Mouse (Mus musculus): ENCODE data around the gene Pfkfb4. TPM values are rescaled to one million over a fixed set of nuclear protein-coding genes. Genes with fewer than 3 reads are reported as not detected.

The Pfkfb4 gene
- total RNA-seq, 1 experiment: 5.0 TPM

GRCm38 (mm10) chr9:108963577-108963976 is 28.0 kb upstream of the Pfkfb4 start:
- Histone ChIP-seq H3K9me3 (ENCODE audit: control insufficient read depth, insufficient read depth, low read depth, low read length) (no peaks in the 10 kb centered on the region), H3K27ac (ENCODE audit: insufficient read depth, low read depth, low read length, poor library complexity, severe bottlenecking) (no peak overlapping the region), H3K36me3 (ENCODE audit: control insufficient read depth, insufficient read depth, low read length, poor library complexity, severe bottlenecking) (no peaks in the 10 kb centered on the region), H3K4me1 (ENCODE audit: control insufficient read depth in 2 of 2, insufficient read depth in 2 of 2, low read length in 2 of 2, poor library complexity in 1 of 2) (no peaks in the 10 kb centered on the region), H3K4me3 (ENCODE audit: insufficient read depth in 1 of 2, low read depth in 1 of 2, low read length in 2 of 2, poor library complexity in 1 of 2, severe bottlenecking in 1 of 2) (no peak overlapping the region), H3K9ac (ENCODE audit: insufficient read depth, low read depth, low read length, poor library complexity, severe bottlenecking) (no peak overlapping the region)
- no peak for DNase-seq (ENCODE audit: low read depth, low spot score)
- no peak for TF ChIP-seq CHD2 (IDR thresholded peaks at IDR 0.05; ENCODE audit: low read depth, low read length)
- TF ChIP-seq ZNF384 (IDR thresholded peaks at IDR 0.05; ENCODE audit: low read depth, low read length): no peak
- no peak for TF ChIP-seq HCFC1 (IDR thresholded peaks at IDR 0.05; ENCODE audit: borderline replicate concordance, insufficient read depth, low read length)
- no peak for TF ChIP-seq ZC3H11A (IDR thresholded peaks at IDR 0.05; ENCODE audit: borderline replicate concordance, low read depth, low read length)
- no peak for TF ChIP-seq MAFK (IDR thresholded peaks at IDR 0.05; ENCODE audit: insufficient read depth, low read depth, low read length)
- in situ Hi-C loops (cut with MboI; ENCODE audit: low sequenced_read_pairs in 2 of 2, unreplicated experiment in 2 of 2): no loop called here

DNA sequence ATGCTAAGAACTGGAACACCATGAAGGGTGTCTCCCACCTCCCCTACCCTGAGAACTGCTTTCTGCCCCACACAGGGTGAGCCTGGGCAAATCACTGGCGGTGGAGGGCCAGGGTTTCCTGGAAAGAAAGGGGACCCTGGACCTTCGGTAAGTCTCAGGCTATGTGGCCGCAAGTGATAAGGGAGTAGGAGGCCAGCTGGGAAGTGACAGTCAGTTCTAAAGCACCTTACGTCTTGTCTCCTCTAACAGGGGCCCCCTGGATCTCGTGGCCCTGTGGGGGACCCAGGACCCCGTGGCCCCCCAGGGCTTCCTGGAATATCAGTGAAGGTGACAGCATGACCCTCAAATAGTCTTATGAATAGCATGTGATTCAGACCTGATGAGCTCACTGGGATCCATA is 27.2 kb upstream of the Pfkfb4 start:
- H3K9me3 ChIP-seq (ENCODE audit: control insufficient read depth, insufficient read depth, low read depth, low read length): no peaks in the 10 kb centered on the region
- no peak for DNase-seq (ENCODE audit: low read depth, low spot score)
- H3K36me3 ChIP-seq (ENCODE audit: control insufficient read depth, insufficient read depth, low read length, poor library complexity, severe bottlenecking): no peaks in the 10 kb centered on the region
- in situ Hi-C loops (cut with MboI; ENCODE audit: low sequenced_read_pairs in 2 of 2, unreplicated experiment in 2 of 2): no loop called here
- H3K4me3 ChIP-seq (ENCODE audit: insufficient read depth in 1 of 2, low read depth in 1 of 2, low read length in 2 of 2, poor library complexity in 1 of 2, severe bottlenecking in 1 of 2): no peak overlapping the region
- H3K4me1 ChIP-seq (ENCODE audit: control insufficient read depth in 2 of 2, insufficient read depth in 2 of 2, low read length in 2 of 2, poor library complexity in 1 of 2): no peaks in the 10 kb centered on the region
- TF ChIP-seq HCFC1 (IDR thresholded peaks at IDR 0.05; ENCODE audit: borderline replicate concordance, insufficient read depth, low read length): no peak
- no peak for TF ChIP-seq CHD2 (IDR thresholded peaks at IDR 0.05; ENCODE audit: low read depth, low read length)
- TF ChIP-seq ZNF384 (IDR thresholded peaks at IDR 0.05; ENCODE audit: low read depth, low read length): no peak
- TF ChIP-seq ZC3H11A (IDR thresholded peaks at IDR 0.05; ENCODE audit: borderline replicate concordance, low read depth, low read length): no peak
- TF ChIP-seq MAFK (IDR thresholded peaks at IDR 0.05; ENCODE audit: insufficient read depth, low read depth, low read length): no peak
- H3K9ac ChIP-seq (ENCODE audit: insufficient read depth, low read depth, low read length, poor library complexity, severe bottlenecking): no peak overlapping the region
- no peak overlapping the region for H3K27ac ChIP-seq (ENCODE audit: insufficient read depth, low read depth, low read length, poor library complexity, severe bottlenecking)

DNA sequence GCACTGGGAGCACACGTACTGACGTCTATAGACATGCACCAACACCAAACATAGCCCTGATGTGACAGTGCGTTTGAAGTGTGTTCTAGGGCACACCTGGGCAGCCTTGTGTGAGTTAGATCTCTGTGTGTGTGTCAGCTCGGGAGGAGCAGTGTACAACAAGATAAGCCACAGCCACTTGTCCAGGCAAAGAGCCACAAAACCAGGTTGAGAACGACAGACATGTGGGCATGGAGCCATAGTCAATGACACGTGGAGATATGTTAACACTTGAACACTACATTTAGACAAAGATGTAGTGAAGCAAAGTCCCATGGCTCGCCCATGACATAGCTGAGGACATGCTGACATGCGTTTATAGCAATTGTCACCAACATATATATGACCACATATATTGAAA is 21.0 kb upstream of the Pfkfb4 start:
- no peaks in the 10 kb centered on the region for H3K9me3 ChIP-seq (ENCODE audit: control insufficient read depth, insufficient read depth, low read depth, low read length)
- TF ChIP-seq CHD2 (IDR thresholded peaks at IDR 0.05; ENCODE audit: low read depth, low read length) (no peak), ZC3H11A (IDR thresholded peaks at IDR 0.05; ENCODE audit: borderline replicate concordance, low read depth, low read length) (no peak), ZNF384 (IDR thresholded peaks at IDR 0.05; ENCODE audit: low read depth, low read length) (no peak), HCFC1 (IDR thresholded peaks at IDR 0.05; ENCODE audit: borderline replicate concordance, insufficient read depth, low read length) (no peak), MAFK (IDR thresholded peaks at IDR 0.05; ENCODE audit: insufficient read depth, low read depth, low read length) (no peak)
- no peak overlapping the region for H3K9ac ChIP-seq (ENCODE audit: insufficient read depth, low read depth, low read length, poor library complexity, severe bottlenecking)
- in situ Hi-C loops (cut with MboI; ENCODE audit: low sequenced_read_pairs in 2 of 2, unreplicated experiment in 2 of 2): no loop called here
- no peak overlapping the region for H3K27ac ChIP-seq (ENCODE audit: insufficient read depth, low read depth, low read length, poor library complexity, severe bottlenecking)
- no peak for DNase-seq (ENCODE audit: low read depth, low spot score)
- no peaks in the 10 kb centered on the region for H3K4me1 ChIP-seq (ENCODE audit: control insufficient read depth in 2 of 2, insufficient read depth in 2 of 2, low read length in 2 of 2, poor library complexity in 1 of 2)
- H3K4me3 ChIP-seq (ENCODE audit: insufficient read depth in 1 of 2, low read depth in 1 of 2, low read length in 2 of 2, poor library complexity in 1 of 2, severe bottlenecking in 1 of 2): no peak overlapping the region
- H3K36me3 ChIP-seq (ENCODE audit: control insufficient read depth, insufficient read depth, low read length, poor library complexity, severe bottlenecking): no peaks in the 10 kb centered on the region

DNA sequence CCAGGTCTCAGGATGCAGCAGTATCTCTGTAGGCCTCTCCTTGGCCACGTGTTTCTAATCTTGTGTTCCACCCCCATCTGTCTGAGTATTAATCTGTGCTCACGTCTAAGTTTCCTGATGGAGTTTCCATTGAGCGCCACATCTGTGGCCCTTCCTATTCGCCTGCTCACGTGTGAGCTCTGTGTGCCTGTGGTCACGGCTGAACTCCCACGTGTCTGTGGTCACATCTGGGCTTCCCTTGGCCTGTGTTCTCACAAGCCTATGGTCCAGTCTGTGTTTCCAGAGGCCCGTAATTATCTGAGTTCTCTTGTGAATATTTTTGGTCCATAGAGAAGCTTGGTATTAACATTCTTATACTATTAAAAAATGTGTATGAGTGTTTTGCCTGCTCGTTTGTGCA is 15.1 kb upstream of the Pfkfb4 start:
- DNase-seq (ENCODE audit: low read depth, low spot score): no peak
- Histone ChIP-seq H3K36me3 (ENCODE audit: control insufficient read depth, insufficient read depth, low read length, poor library complexity, severe bottlenecking) (no peaks in the 10 kb centered on the region), H3K4me1 (ENCODE audit: control insufficient read depth in 2 of 2, insufficient read depth in 2 of 2, low read length in 2 of 2, poor library complexity in 1 of 2) (no peaks in the 10 kb centered on the region; a peak in 1 of 4 replicates), H3K27ac (ENCODE audit: insufficient read depth, low read depth, low read length, poor library complexity, severe bottlenecking) (no peak overlapping the region), H3K9ac (ENCODE audit: insufficient read depth, low read depth, low read length, poor library complexity, severe bottlenecking) (no peak overlapping the region), H3K4me3 (ENCODE audit: insufficient read depth in 1 of 2, low read depth in 1 of 2, low read length in 2 of 2, poor library complexity in 1 of 2, severe bottlenecking in 1 of 2) (no peak overlapping the region), H3K9me3 (ENCODE audit: control insufficient read depth, insufficient read depth, low read depth, low read length) (no peaks in the 10 kb centered on the region)
- no peak for TF ChIP-seq ZNF384 (IDR thresholded peaks at IDR 0.05; ENCODE audit: low read depth, low read length)
- TF ChIP-seq ZC3H11A (IDR thresholded peaks at IDR 0.05; ENCODE audit: borderline replicate concordance, low read depth, low read length): no peak
- no peak for TF ChIP-seq CHD2 (IDR thresholded peaks at IDR 0.05; ENCODE audit: low read depth, low read length)
- TF ChIP-seq MAFK (IDR thresholded peaks at IDR 0.05; ENCODE audit: insufficient read depth, low read depth, low read length): no peak
- no peak for TF ChIP-seq HCFC1 (IDR thresholded peaks at IDR 0.05; ENCODE audit: borderline replicate concordance, insufficient read depth, low read length)
- in situ Hi-C loops (cut with MboI; ENCODE audit: low sequenced_read_pairs in 2 of 2, unreplicated experiment in 2 of 2): no loop called here

DNA sequence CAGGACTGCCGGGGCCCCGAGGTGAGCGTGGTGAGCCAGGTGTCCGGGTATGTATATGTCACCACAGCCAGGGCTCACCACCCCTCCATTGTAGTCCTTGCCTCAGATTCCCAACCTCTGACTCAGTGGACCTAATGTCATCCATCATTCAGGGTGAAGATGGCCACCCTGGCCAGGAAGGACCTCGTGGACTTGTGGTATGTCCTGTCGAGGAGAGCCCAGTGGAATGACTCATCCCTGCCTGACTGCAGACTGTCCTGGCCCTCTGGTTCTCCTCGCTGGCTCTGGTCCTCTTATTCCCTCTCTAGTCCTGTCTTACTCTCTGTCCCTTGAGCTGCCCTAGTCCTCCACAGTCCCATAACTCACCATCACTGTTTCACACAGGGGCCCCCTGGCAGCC is 13.6 kb upstream of the Pfkfb4 start:
- H3K36me3 ChIP-seq (ENCODE audit: control insufficient read depth, insufficient read depth, low read length, poor library complexity, severe bottlenecking): no peaks in the 10 kb centered on the region
- no peak for DNase-seq (ENCODE audit: low read depth, low spot score)
- H3K9ac ChIP-seq (ENCODE audit: insufficient read depth, low read depth, low read length, poor library complexity, severe bottlenecking): no peak overlapping the region
- H3K9me3 ChIP-seq (ENCODE audit: control insufficient read depth, insufficient read depth, low read depth, low read length): no peaks in the 10 kb centered on the region
- H3K27ac ChIP-seq (ENCODE audit: insufficient read depth, low read depth, low read length, poor library complexity, severe bottlenecking): no peak overlapping the region
- in situ Hi-C loops (cut with MboI; ENCODE audit: low sequenced_read_pairs in 2 of 2, unreplicated experiment in 2 of 2): no loop called here
- no peaks in the 10 kb centered on the region; a peak in 1 of 4 replicates for H3K4me1 ChIP-seq (ENCODE audit: control insufficient read depth in 2 of 2, insufficient read depth in 2 of 2, low read length in 2 of 2, poor library complexity in 1 of 2)
- H3K4me3 ChIP-seq (ENCODE audit: insufficient read depth in 1 of 2, low read depth in 1 of 2, low read length in 2 of 2, poor library complexity in 1 of 2, severe bottlenecking in 1 of 2): no peak overlapping the region
- TF ChIP-seq HCFC1 (IDR thresholded peaks at IDR 0.05; ENCODE audit: borderline replicate concordance, insufficient read depth, low read length) (no peak), MAFK (IDR thresholded peaks at IDR 0.05; ENCODE audit: insufficient read depth, low read depth, low read length) (no peak), ZC3H11A (IDR thresholded peaks at IDR 0.05; ENCODE audit: borderline replicate concordance, low read depth, low read length) (no peak), ZNF384 (IDR thresholded peaks at IDR 0.05; ENCODE audit: low read depth, low read length) (no peak), CHD2 (IDR thresholded peaks at IDR 0.05; ENCODE audit: low read depth, low read length) (no peak)
